Mouse (Mus musculus) urinary bladder, postnatal 10 days (tissue): ENCODE data around the gene Cdcp1.

Experiments used
- DNase-seq: peaks from one replicate; pipeline ENCODE4 v3.0.0; 2022; ENCODE audit warnings: low spot score

Cdcp1 gene

DNA sequence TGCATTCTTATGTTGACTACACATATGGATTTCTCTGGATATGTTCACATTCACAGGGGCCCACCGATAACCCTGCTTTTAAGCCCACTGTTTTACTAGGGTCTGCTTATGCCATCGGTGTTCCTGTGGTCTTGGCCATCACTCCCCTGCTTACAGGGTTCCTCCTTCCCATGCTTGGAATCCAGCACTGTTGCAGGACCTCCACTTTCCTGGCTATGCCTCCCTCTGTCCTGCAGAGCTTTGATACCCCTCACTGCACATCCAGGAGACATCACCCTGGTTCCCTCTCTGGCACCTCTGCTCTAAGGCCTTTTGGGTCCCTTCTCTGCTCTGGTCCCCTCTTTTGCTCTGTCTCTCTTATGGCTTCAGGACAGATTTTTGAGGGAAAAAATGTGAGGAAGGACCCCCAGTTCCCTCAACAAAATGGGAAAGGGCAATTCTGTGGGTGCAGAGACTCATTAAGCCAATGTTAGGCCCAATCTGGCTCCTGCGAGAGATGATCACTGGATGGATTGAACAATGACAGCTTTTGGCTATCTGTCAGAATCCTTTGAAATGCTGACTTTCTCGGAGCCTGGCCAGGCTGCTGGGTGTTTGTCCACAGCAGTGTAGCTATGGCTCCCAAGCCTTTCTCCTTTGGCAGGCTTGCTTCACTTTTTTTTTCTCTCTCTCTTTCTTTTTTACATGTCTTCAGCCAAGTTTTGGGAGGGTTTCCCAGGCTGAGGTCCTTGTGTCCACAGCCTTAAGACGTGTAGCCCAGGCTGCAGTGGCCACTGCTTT lies 65.4 kb downstream of the Cdcp1 start, which contains the start of gene Clec3b:
Gene Clec3b (plus strand): TSS at position 706 of the 780 bp plus-strand sequence.
- no peak for DNase-seq

DNA sequence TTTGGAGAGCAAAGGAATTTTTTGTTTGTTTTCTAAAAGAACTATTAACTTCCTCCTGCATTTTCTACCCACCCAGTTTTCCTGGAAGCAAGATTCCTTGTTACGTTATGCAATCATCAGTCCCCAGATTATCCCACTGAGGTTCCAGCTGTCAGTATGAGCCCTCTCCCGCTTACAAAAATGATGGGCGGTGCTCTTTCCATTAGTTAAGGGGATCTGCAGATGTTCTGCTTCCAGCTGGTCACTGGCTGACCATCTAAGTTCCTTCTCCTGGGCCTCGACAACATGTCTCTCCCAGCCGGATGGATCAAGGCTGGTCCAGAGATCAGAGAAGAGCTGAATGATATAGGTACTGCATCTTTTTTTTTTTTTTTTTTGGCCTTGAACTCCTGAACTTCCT lies 67.4 kb downstream of the Cdcp1 start:
- no peak for DNase-seq

GRCm38 (mm10) chr9:123139887-123140614 lies 75.8 kb downstream of the Cdcp1 start:
- DNase-seq = no peak

DNA sequence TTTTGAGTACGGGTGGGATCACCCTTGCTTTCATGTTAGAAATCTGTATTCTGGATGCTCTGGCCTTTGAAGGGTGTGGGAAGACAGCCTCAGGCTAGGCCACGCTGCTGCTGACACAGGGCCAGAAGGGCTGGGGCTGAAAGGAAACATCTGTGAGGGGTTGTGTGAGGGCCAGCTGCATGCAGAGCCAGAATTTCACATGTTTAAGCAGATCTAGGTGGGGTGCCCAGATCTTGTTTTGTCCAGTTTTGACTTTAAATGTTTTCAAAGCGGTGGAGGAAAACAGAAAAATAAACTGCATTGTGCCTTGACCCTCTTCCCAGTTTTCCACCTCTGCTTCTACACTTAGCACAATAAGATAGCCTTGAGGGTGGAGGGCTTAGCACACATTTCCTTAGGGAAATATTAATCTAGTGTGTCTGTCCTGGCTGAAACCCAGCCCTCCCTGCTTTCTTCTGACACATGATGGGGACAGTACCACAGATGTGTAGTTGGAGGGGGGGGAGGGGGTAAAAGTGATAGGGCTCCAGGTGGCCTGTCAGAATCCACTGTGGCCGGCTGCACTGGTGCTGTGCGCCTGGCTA lies 76.9 kb downstream of the Cdcp1 start:
- no peak for DNase-seq

GRCm38 (mm10) chr9:123136953-123137682 lies 78.7 kb downstream of the Cdcp1 start:
- no peak for DNase-seq

DNA sequence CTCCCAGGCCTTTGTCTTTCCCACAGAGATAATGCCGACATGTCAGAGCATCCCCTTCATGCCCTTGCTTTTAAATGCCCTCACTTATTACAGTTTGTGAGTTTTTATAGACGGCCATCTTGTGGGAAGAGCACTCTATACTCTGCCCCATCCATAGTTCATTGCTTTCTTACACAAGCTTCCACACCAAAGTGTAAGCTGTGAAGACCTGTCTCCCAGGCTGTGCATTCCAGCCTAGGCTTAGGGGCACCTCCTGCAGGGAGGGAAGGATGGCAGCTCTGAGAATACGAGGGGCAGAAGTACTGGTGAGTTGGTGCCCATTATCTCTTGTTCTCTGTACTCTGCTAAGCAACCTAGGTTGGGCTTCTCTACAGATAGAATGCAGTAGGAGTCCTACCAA lies 82.8 kb downstream of the Cdcp1 start:
- DNase-seq = no peak

DNA sequence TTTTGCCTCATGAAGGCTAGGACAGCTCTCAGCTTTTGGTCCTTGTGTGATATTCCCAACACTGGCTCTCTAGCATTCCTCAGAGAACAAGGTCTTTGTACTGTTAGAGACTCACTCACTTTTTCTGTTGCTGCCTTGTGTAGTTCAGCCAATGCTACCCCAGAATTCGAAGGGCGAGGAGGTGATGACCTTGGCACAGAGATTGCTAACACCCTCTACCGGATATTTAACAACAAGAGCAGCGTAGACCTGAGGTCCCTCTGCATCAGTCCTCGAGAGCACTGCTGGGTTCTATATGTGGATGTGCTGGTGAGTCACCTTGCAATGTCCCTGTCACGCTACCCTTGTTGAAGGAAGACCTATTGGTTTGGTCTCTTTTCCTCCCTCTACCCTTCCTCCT lies 88.2 kb downstream of the Cdcp1 start:
- no peak for DNase-seq

DNA sequence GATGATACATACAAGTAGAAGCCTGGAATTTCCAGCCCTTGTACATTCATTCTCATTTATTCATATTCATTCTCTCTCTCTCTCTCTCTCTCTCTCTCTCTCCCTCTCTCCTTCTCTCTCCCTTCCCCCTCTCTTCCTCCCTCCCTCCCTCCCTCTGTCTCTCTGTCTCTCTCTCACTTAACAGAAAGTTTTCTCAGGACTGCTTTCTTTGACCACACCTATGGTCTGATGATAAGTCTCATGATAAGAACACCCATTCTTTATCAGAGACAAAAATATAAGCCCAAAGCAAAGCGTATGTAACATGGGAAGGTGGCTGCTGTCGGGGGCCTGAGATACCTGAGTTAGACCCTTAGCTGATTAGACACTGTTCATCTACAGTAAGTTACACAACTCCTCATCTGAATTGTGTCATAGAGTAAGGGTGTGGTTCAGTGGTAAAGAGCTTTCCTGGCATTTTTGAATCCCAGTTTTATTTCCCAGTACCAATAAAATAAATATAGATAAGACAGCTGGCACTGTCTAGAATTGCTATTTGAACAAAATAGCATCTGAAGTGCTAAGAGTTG lies 91.3 kb downstream of the Cdcp1 start:
- no peak for DNase-seq

DNA sequence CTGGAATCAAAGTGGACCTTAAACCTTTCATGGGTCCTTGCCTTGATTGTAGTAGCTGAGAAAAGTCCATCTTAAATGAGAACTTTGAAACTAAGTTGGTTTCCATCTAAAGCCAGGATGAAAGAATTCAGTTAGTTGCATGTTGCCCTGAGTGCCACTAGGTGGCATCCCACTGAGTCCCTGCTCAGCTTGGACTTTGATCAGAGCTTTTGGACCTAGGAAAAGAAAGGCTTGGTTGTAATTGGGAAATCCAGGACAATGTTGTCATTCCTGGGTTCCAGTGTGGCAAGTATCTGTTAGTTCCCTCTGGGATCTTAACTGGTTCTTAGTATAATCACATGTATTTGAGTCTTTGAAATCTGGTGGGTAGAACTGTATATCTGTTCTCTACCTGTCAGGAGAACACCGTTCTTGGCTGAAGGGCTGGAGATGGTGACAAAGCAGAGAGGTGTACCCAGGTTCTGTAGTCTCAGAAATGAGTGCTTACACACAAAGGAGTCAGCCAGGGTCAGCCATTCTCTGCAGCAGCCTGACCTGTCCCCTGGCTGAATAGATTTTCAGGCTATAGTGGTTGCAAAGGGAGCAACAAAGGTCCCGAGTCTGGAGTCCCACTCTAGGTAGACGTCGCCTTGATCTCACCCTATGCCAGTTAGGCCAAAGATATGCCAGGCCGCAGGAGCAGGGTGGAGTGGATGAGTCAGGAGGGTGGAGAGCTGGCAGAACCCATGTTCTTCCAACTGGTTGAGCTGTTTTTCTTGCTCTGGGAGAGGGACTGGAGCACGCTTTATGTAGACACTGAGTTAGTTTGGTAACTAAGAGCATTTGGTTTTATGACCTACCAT lies 92.0 kb downstream of the Cdcp1 start:
- no peak for DNase-seq

DNA sequence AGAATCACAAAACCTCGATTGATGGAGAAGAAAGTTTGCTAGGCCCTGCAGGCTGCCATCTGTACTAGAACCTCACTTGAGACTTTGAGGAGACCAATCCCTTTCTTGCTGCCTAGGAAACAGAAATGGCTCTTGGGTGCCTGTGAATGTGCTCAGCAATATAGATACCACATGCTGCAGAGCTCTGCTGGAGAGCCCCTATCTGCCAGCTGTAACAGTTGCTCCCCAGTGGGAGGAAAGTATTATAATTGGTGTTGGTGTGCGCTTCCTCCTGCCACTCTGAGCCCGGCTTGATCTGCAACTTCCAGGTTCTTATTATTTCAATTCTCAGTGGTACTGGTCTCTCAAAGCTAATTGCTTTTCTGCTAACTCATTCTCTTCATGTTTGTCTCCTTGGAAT lies 92.8 kb downstream of the Cdcp1 start:
- no peak for DNase-seq
